Mouse (Mus musculus) E14TG2a.4 (cell line): Measurements from ENCODE around the gene Ctps.
"Not testable (repeated sequence)": the region's sequence is repeated elsewhere in the genome, so short reads cannot be mapped to it uniquely, and the experiment has no call there.

Source experiments
- H3K27me3 ChIP-seq: 2 replicates; pipeline ENCODE4 v1.6.1; 2014; ENCODE audit warnings: low read length, control low read depth; ENCODE audit not compliant: insufficient read depth
- H3K36me3 ChIP-seq: 2 replicates; pipeline ENCODE4 v1.6.1; 2014; ENCODE audit warnings: low read length, control low read depth; ENCODE audit not compliant: insufficient read depth
- H3K4me1 ChIP-seq: replicated peaks from 2 replicates; pipeline ENCODE4 v1.6.1; 2014; ENCODE audit warnings: low read depth, low read length, control low read depth
- H3K4me3 ChIP-seq: replicated peaks from 2 replicates; pipeline ENCODE4 v1.5.1; 2014; ENCODE audit warnings: mild to moderate bottlenecking, low read length
- H3K9me3 ChIP-seq: 2 replicates; pipeline ENCODE4 v1.6.1; 2014; ENCODE audit warnings: low read length, control low read depth
- CTCF ChIP-seq: conservative IDR thresholded peaks from 2 replicates; pipeline ENCODE4 v1.5.1; 2014; ENCODE audit warnings: low read length
- NANOG ChIP-seq: IDR thresholded peaks from 2 replicates; pipeline ENCODE4 v1.6.1; 2014; ENCODE audit warnings: borderline replicate concordance, low read length, mixed read lengths
- POU5F1 ChIP-seq: IDR thresholded peaks from 2 replicates; pipeline ENCODE4 v1.6.1; 2014; ENCODE audit warnings: low read length, borderline replicate concordance

Gene Ctps

GRCm38 (mm10) chr4:120606941-120607340 lies 36.9 kb upstream of the Ctps start:
- H3K36me3 ChIP-seq: no peaks in the 10 kb centered on the region
- peaks cover 31% of the 10 kb centered on the region for H3K4me1 ChIP-seq
- H3K4me3 ChIP-seq: no peak overlapping the region
- peaks cover 14% of the 10 kb centered on the region for H3K9me3 ChIP-seq
- H3K27me3 ChIP-seq: peaks cover 17% of the 10 kb centered on the region; the same call in 1 of the 2 replicates
- TF ChIP-seq NANOG (no peak), POU5F1 (no peak), CTCF (no peak)

GRCm38 (mm10) chr4:120602669-120603068 lies 32.6 kb upstream of the Ctps start:
- no peak for TF ChIP-seq POU5F1
- no peak for TF ChIP-seq CTCF
- TF ChIP-seq NANOG: no peak
- Histone ChIP-seq H3K4me3 (no peak overlapping the region), H3K36me3 (no peaks in the 10 kb centered on the region), H3K4me1 (peaks cover 13% of the 10 kb centered on the region), H3K9me3 (peaks cover 4% of the 10 kb centered on the region), H3K27me3 (peaks cover 17% of the 10 kb centered on the region; the same call in 1 of the 2 replicates)

GRCm38 (mm10) chr4:120601774-120602173 lies 31.7 kb upstream of the Ctps start:
- peaks cover 4% of the 10 kb centered on the region for H3K9me3 ChIP-seq
- no peaks in the 10 kb centered on the region for H3K36me3 ChIP-seq
- peaks cover 17% of the 10 kb centered on the region; the same call in 1 of the 2 replicates for H3K27me3 ChIP-seq
- TF ChIP-seq NANOG: no peak
- no peak for TF ChIP-seq POU5F1
- no peak for TF ChIP-seq CTCF
- H3K4me3 ChIP-seq: no peak overlapping the region
- peaks cover 13% of the 10 kb centered on the region for H3K4me1 ChIP-seq

GRCm38 (mm10) chr4:120598922-120599321 lies 28.8 kb upstream of the Ctps start:
- Histone ChIP-seq H3K4me1 (peaks cover 5% of the 10 kb centered on the region; the same call in 1 of the 2 replicates), H3K4me3 (no peak overlapping the region), H3K9me3 (no peaks in the 10 kb centered on the region), H3K36me3 (no peaks in the 10 kb centered on the region), H3K27me3 (peaks cover 13% of the 10 kb centered on the region)
- TF ChIP-seq POU5F1 (no peak), NANOG (no peak), CTCF (no peak)

DNA sequence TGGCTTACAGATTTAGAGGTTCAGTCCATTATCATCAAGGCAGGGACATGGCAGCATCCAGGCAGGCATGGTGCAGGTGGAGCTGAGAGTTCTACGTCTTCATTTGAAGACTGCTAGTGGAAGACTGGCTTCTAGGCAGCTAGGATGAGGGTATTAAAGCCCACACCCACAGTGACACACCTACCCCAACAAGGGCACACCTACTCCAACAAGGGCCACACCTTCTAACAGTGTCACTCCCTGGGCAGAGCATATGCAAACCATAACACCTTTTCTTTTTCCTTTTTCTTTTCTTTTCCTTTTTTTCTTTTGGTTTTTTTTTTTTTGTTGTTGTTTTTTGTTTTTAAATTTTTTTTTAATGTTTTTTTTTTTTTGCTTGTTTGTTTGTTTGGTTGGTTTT lies 26.1 kb upstream of the Ctps start:
- H3K36me3 ChIP-seq, H3K4me1 ChIP-seq, H3K9me3 ChIP-seq, H3K4me3 ChIP-seq: not testable (repeated sequence)
- H3K27me3 ChIP-seq: peaks cover 12% of the 10 kb centered on the region

GRCm38 (mm10) chr4:120590973-120591372 lies 20.9 kb upstream of the Ctps start:
- Histone ChIP-seq H3K4me3 (no peak overlapping the region), H3K27me3 (peaks cover 49% of the 10 kb centered on the region), H3K4me1 (peaks cover 8% of the 10 kb centered on the region; the same call in 1 of the 2 replicates), H3K9me3 (peaks cover 8% of the 10 kb centered on the region), H3K36me3 (no peaks in the 10 kb centered on the region)
- no peak for TF ChIP-seq NANOG
- TF ChIP-seq CTCF: no peak
- TF ChIP-seq POU5F1: no peak

GRCm38 (mm10) chr4:120589815-120590422 lies 19.8 kb upstream of the Ctps start:
- H3K4me3 ChIP-seq: no peak overlapping the region
- H3K4me1 ChIP-seq: peaks cover 8% of the 10 kb centered on the region; the same call in 1 of the 2 replicates
- peaks cover 44% of the 10 kb centered on the region for H3K27me3 ChIP-seq
- TF ChIP-seq CTCF (peak; percentile 67), POU5F1 (no peak)
- H3K9me3 ChIP-seq: peaks cover 18% of the 10 kb centered on the region
- H3K36me3 ChIP-seq: no peaks in the 10 kb centered on the region

- Histone ChIP-seq H3K4me3 (no peak overlapping the region), H3K36me3 (no peaks in the 10 kb centered on the region), H3K9me3 (peaks cover 27% of the 10 kb centered on the region), H3K4me1 (peaks cover 8% of the 10 kb centered on the region; the same call in 1 of the 2 replicates), H3K27me3 (peaks cover 40% of the 10 kb centered on the region)
- TF ChIP-seq POU5F1: no peak
Measured at GRCm38 (mm10) chr4:120589070-120589469, 19.0 kb upstream of the Ctps start.

GRCm38 (mm10) chr4:120588445-120588844 lies 18.4 kb upstream of the Ctps start, which contains the start of gene Gm8439:
Gene Gm8439, plus strand, starts transcription at chr4:120588745.
- TF ChIP-seq NANOG: no peak
- TF ChIP-seq CTCF: no peak
- no peak for TF ChIP-seq POU5F1
- Histone ChIP-seq H3K36me3 (no peaks in the 10 kb centered on the region), H3K27me3 (peaks cover 40% of the 10 kb centered on the region), H3K9me3 (peaks cover 33% of the 10 kb centered on the region), H3K4me1 (peaks cover 8% of the 10 kb centered on the region; the same call in 1 of the 2 replicates), H3K4me3 (no peak within 1 kb of the TSS)
